Comparison of ENCODE assay signal across 18 mouse cellular contexts in the genomic region with DNA sequence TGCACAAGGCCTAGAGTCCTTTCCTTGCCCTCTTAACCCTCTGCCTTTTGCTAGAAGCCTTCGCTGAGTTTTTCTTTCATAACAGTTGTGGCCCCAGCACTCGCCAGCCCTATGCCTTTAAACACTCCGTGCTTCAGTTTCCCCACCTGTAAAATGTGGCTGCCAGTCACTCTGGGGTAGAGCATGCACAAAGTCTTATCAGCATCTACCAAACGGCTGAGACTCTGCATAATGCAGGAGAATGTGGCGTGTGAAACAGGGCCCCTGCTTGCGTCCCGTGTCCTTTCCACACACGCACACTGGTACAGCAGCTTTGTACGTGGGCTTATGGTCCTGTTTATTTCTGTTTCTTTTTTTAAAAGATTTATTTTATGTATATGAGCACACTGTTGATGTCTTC. TPM values are rescaled to one million over a fixed set of nuclear protein-coding genes. Genes with fewer than 3 reads are reported as not detected.
"Had no signal": no experiment of that assay in that cellular context is flagged by ENCODE, and none has a peak within 500 bp of the region (broad histone marks: within the 10 kb centered on the region; RNA-seq: fewer than 3 reads in every experiment).

No protein-coding gene starts in this region.

- H3K9me3 ChIP-seq: lung, embryonic 15.5 days; midbrain, embryonic 13.5 days; midbrain, embryonic 15.5 days; neural tube, embryonic 12.5 days had no signal

- H3K27me3 ChIP-seq: lung, embryonic 15.5 days; midbrain, embryonic 13.5 days; midbrain, embryonic 15.5 days; neural tube, embryonic 12.5 days had no signal

- H3K4me3 ChIP-seq: lung, embryonic 15.5 days; midbrain, embryonic 13.5 days; midbrain, embryonic 15.5 days; neural tube, embryonic 12.5 days had no signal

- H3K4me2 ChIP-seq: lung, embryonic 15.5 days; midbrain, embryonic 11.5 days; midbrain, embryonic 13.5 days; midbrain, embryonic 15.5 days; neural tube, embryonic 12.5 days had no signal

- ATAC-seq: lung, postnatal 0 days; midbrain, embryonic 13.5 days; midbrain, embryonic 15.5 days had no signal

- DNase-seq: lung, adult 2 months; lung, postnatal 14 days; right cerebral cortex, postnatal 14 days; right cerebral cortex, postnatal 4 days; spleen, adult 18-20 months; thymus, adult 18-20 months; thymus, postnatal 14 days; thymus, postnatal 36 days had no signal

- H3K9ac ChIP-seq: lung, embryonic 15.5 days; midbrain, embryonic 13.5 days; midbrain, embryonic 15.5 days; neural tube, embryonic 12.5 days had no signal

- H3K4me1 ChIP-seq: lung, embryonic 15.5 days; midbrain, embryonic 13.5 days; midbrain, embryonic 15.5 days; neural tube, embryonic 12.5 days had no signal

- H3K27ac ChIP-seq: lung, embryonic 15.5 days; macrophage; midbrain, embryonic 13.5 days; midbrain, embryonic 15.5 days; neural tube, embryonic 12.5 days had no signal

RNA-seq across cellular contexts. Expression of a gene that starts 13.4 kb away (rescaled TPM):
- total RNA-seq: megakaryocyte, adult 5-6 weeks; monocyte, adult 5-6 weeks; neutrophil, adult 5-6 weeks had no signal
- polyA plus RNA-seq: macrophage had no signal
